Mouse (Mus musculus): ENCODE results near the gene Fam166a.

The Fam166a gene

DNA sequence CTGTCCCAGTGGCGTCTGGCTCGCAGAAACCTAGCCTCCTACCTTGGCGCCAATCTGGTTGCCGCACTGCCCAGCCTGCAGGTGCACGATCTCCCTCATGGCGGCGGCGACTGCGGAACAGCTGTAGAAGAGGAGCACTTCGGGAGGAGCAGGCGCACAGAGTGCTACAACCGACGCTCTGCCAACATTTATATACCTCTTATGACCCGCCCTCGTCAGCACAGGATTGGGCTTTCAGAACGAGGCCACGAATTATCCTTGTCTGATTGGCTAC is 5.9 kb downstream of the Fam166a start, which contains the start of gene Tubb4b:
Tubb4b (minus strand) TSS at position 211 of the 274 bp plus-strand sequence.
- no peak for DNase-seq

DNA sequence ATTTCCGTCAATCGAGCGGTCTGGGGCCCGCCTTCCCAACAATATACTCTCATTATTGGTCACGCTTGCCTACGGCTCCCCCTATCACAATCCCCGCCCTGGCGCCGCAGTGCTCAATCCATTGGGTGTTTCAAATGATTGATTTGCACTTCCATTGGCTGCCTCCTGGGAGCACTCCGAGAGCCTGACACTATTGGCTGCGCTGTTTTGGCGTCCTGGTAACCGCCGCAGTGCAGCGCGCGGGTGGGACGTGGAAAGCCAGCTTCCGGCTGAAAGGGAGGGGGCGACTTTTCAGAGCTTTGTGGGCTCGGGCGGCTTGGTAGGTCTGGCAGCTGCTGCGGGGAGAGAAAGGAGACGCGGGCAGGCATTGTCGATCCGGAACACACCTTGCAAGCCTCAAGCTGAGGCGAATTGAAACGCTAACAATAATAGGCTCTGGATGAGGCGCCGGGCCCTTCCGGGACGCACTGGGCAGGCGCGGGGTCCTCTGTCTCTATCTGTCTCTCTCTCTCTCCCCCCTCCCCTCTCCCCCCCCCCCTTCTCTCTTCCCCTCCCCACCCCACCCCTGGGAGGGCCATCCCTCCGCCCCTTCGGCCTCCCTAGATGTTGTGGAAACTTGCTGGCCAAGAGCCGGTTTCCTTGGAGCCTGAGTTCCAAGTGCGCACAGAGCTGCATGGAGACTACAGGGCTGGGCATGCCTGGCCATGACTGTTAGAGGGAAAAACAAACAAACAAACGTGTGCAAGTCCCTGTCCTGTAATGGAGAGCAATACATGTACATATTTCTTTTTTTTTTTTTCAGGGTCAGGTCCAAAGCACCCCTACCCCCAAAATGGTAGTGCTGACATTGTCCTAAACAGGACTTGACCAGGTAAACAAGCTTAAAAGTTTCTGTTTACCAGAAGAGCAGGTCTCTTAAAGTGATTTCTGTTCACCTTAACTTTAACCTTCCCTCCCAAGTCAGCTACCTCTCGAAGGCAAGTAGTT is 6.5 kb downstream of the Fam166a start:
- peak; percentile 100 for DNase-seq

DNA sequence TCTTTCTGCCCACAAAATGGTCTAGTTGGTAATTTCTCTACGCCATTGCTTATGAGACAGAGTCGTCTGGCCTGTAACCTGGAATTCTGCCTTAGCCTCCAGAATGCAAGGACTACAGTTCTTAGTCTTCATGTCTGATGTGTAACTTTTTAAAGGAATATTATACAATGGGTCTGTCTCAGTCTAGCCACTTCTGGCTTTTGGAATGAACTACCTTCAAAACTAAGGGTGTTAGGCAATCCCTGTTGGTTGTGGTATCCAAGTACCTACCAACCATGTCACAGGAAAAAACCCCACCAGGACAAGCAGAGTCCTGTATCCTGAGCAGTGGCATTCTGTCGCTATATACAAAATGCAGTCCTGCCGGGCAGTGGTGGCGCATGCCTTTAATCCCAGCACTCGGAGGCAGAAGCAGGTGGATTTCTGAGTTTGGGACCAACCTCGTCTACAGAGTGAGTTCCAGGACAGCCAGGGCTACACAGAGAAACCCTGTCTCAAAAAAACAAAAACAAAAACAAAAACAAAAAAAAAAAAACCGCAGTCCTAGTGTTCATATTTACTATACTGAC is 7.3 kb downstream of the Fam166a start:
- DNase-seq = no peak

DNA sequence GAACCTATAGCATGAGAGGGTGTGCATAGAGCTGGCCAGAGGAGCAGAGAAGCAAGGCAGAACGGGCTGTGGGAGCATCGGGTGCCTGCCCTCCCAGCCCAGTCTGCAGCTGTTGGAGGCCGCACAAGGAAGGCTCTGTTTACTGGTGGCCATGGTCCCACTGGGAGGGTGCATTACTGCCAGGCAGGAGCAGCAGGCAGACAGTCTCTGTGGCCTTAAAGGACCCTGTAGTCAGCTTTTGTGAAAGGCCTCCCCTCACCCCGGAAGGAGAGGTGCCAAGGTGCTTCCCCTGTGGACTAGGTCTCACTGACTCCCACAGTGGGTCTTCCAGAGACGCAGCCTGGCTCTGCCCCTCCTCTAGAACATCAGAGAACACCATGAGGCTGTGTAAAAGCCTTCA is 8.3 kb downstream of the Fam166a start:
- DNase-seq = no peak

DNA sequence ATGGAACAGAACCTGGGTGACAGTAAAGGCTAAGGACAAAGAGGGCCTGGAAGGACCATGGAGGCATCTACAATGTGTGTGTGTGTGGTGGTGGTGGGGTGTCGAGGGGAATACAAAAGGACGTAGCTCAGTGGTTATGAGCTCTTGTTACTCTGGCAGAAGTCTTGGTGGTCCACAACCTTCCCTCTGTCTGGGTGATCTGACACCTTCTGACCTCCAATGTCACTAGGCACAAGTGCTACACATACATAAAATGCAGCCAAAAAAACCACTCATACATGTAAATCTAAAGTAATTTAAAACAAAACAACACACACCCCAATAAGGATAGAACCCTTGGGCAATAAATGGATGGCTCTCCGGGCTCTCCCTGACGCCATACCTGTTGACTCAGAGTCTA is 8.9 kb downstream of the Fam166a start:
- no peak for DNase-seq

DNA sequence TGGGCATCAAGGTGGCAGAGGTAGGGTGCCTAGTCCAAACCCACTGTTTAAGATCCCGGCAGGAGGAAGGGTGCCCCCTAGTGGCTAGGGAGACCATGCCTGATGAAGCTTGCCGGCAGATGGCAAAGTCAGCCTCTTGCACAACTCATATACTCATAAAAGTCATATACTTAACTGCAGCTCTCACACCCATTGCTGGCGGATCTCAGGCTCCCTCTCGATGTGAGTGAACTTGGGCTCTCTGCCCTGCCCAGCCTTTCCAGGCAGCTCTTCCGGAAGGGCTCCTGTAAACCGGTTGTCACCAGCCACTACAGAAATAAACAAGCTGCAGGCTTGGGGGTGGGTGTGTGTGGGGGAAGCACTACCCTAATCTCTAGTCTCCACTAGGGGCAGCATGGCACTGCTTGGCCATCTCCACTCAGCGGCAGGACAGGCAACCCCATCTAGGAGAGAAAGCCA is 9.9 kb downstream of the Fam166a start:
- peak; percentile 94 for DNase-seq

DNA sequence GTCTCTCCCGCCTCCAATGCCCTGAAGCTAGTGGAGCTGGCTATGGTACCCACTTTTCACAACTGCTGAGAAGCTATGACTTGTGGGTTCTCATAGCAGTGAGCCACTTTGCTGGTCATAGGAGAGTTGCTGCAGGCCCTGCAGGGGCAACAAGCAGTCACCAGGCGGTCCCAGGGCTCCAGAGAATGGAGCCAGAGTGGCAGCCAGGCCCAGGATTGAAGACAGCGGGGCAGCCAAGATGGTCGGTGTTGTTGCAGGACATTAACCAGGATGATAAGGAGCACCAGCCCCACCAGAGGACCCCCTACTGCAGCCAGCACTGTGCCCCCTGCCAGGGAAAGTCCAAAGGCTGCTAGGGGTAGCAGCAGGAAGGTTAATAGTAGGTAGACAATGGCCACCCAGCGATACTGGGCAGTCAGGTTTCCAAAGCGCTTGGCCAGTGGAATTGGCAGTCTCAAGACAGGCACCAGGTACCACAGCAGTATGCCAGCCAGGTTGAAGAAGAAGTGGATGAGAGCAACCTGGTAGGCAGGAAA is 10.5 kb downstream of the Fam166a start:
- DNase-seq = no peak

DNA sequence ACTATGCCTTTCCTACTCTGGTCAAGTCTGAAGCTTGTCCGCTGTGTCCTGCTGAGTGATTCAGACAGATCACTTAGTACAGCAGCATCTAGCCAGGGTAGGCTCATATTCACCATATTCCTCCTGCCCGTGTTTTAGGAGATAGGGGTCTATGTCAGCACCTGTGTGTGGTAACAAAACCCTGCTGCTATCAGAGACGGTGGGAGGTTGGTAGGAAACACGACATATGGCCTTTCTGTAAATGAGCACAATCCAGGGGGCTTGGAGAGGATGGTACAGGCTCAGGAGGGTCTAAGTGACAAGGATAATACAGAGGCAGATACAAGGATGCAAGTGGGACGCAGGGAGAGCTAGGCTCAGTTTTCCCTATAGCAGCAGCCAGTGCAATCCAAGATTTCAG is 11.0 kb downstream of the Fam166a start:
- DNase-seq = no peak

DNA sequence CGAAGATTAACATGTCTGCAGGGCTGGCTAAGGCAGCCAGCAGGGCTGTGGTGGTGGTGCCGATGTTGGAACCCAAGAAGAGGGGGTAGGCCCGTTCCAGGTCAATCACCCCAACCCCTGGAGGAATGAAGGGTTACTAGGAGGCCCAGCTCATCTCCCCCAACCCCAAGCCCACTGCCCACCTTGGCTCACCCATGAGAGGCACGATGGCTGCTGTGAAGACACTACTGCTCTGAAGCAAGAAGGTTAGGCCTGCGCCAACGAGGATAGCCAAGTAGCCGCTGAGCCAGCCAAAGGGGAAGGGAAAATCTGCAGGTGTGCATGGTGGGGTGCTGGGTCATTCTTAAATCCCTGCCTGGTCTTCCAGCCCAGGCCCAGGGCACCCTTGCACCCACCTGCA is 12.0 kb downstream of the Fam166a start:
- no peak for DNase-seq

DNA sequence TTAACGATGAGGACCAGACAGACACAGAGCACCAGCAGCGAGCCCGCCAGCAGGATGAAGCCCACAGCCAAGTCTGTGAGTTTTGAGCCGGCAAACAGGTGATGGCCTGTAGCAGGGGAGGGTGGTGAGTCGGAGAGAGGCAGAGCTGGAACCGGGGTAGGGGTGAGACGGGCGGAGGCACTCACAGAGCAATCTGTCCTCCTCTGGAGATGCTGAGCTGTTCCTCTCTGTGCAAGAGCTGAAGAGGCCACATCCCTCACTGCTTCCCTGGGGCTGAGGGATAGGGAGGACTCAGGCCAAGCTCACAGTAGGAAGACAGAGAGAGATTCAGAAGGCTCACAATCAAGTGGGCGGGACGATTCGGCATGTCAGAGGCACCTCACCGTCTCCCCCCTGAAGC is 12.5 kb downstream of the Fam166a start:
- no peak for DNase-seq

DNA sequence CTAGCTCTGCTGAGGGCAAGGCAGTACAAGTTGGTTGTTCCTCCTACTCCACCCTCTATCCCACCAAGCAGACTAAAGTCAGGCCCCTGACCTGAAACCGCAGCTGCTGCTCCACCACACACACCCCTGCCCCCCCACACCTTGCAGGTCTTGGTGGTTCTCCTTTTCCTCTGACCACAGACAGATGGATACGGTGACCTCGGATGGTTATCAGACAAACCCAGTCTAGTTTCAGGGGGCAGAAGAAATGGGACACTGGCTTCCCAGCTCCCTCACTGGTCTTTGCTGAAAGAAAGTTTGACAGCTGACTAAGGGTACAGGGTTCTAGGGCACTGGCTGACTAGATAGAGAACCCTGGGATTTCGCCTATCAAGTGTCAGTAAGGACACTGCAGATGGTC is 14.9 kb downstream of the Fam166a start:
- no peak for DNase-seq

DNA sequence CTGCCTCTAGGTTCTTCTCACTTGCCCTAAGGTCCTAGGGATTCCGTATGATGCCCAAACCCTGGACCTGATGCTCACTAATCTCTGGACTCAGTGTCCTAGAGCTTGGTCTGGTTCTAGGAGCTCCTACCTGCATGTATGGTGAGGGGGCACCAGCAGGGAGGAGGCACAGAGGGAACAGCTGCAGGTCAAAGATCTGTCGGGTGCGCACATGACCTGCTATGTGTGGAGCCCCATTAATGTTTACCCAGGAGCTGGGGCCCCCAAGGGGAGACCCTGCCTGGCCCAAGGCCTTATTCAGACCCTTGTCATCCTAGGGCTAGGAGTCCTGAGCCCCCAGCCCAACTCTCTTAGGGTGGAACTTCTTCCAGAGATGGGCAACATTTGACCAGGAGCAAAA is 15.5 kb downstream of the Fam166a start, which contains the start of gene Slc34a3:
Slc34a3 (minus strand) TSS at position 315 of the 400 bp plus-strand sequence.
- no peak for DNase-seq

DNA sequence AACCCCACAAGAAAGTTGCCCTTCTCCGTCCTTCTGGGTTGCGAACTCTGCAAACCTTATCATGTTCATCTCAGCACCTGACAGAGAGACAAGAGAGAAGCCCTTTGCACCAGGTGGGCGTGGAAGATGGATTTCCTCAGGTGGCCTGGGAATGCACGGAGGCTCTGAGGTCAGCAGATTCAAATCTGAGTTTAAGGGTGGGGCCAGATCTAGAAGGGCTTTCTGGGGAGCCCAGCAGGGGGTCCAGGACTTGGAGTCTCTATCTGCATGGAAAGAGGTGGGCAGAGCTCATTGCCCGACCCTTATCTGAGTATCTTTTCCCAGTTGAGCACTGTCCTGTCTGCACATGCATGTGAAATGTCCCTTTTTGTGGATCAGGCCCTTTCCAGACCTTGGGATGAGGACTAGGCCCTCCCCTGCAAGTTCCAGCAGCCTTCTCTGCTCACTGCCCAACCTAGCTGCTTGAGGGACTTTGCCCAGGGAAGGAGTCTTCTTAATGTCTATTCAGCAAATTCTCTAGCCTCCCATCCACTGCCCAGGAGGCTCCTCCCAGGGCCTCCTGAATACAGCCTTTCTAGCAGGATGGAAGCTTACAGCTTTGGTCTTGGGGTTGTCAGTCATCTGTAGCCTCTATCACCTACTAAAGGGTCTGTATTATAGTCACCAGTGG is 16.1 kb downstream of the Fam166a start:
- DNase-seq = no peak

DNA sequence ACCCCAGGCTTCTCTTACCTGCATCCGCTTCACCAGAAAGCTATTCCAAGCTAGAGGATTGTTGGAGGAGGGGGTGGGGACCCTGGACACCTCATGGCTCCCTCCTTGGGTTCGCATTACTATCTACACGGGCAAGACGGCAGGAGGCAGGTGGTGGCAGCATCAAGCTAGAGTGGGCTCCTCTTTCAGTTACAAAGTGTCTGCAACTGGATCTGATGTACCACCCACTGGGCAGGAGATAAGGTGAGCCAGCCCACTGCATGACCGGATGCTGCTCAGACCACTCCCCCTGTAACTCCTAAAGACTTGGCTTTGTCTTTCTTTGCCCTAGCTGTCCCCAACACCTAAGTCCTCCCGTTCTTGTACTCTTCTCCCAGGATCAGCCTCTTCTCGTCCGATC is 18.1 kb downstream of the Fam166a start, which contains the start of gene Rnf224:
Rnf224 (minus strand) TSS at position 174 of the 400 bp plus-strand sequence.
- DNase-seq = no peak

DNA sequence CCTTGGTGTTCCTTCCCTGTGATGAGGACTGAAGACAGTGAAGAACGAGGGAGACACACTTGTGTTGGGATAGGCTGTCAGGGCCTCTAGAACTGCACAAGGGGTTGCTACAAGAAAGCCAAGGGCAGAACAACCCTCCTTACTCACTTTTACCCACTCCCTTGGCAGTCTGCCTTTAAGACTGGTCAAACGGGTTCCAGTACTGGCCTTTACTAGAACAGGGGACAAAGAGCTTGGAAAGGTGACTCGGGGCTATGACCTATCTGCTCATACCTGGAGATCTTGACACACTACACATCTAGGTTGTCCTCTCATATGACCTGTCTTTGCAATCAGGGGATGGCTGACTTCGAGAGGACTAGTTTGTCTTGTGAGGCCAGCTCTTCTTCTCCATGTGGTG is 19.0 kb downstream of the Fam166a start:
- no peak for DNase-seq

DNA sequence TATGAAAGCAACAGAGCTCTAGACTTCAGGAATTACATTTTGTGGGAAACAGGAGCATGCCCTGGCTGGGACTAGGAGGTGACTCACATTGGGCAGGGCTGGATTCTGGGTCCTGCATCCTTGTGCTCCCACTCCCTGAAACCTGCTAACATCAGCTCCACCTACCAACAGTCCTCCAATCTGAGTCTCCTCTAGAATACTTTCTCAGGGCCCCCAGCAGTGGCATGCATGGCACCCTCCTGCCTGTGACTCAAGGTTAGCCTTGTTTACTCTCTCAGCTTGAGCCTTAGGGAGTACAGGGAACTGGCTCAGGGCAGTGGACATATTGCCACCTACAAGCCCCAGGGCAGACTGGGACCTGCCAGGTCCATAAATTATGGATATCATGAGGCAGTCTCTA is 19.6 kb downstream of the Fam166a start:
- DNase-seq = no peak

DNA sequence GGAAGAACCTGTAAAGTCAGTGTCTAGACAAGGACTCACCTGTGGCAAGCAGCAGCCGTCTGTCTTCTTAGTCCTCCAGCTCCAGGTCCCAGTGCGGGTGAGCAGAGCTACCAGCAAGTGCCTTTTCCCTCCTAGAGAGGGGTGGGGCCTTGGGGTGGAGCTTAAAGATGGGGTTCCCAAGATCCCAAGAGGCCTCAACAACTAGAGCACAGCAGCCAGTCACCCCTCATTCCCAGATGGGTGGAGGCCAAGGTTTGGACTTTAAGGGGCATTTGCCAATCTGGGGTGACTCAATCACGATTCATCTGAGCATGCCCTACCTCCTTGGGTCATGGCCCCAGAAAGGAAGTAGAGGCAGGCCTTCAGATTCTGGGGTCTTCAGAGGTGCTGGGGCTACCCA is 21.2 kb downstream of the Fam166a start:
- no peak for DNase-seq

DNA sequence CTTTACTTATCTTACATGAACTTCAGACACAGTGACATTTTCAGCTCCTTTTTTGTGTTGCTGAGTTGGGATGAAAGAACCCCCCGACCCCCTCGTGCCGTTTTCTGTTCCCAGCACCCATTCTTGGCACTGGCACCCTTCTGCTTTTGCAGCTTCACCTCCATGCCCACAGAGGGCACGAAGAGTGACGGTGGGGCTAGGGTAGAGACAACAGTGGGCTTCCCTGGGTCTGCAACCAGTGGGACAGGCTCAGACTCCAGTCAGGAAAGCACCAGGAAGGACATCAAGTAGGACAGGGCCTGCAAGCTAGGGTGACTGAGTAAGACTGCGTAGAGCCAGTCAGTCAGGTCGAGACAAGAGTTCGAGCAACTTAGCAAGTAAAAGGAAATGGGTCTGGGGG is 21.8 kb downstream of the Fam166a start:
- DNase-seq = no peak

DNA sequence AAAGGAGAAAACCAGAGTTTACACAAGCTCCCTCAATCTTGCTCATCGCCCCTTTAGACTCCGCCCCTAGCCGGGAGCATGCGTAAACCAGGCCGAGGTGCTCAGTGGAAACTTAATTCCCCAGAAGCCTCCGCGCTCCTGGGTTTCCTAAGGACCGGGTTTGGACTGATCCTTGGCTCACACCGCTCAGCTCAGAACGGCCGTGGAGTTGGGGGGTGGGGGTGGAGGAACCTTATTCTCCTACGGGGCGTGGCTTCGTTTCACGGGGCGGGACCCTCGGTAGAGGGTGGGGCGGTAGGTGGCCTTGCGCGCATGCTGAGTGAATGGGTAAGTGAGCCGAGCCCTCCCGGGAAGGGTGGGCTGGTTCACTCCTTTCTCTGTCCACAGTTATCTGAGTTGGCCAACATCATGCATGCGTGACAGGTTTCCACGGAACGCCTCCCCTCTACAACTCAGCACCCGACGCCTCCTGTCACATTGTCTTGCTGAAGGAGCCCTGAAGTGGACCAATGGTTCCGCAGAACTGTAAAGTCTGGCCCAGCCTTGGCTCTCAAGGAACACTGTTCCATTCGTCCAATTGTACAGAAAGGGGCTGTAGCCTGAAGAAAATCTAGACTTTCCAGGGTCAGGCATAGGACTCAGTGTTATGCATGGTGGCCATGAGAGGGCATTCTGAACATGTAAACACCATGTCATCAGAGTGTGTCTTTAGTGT is 22.3 kb downstream of the Fam166a start:
- peak; percentile 88 for DNase-seq

DNA sequence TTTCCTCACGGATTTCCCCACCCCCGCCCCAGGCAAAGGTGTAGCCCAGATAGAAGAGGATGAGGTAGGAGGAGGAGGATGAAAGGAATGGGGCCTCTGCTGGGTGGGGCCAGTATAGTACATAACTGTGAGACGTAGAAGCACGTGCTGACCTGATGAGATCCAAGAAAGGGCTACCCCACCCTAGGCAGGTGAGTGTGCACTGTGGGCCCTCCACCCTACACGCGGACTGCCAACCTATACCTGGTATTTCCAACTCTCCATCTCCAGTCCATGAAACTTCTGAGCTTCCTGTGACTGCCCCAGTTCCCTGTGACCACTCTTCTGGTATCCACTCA is 22.9 kb downstream of the Fam166a start:
- DNase-seq = no peak

DNA sequence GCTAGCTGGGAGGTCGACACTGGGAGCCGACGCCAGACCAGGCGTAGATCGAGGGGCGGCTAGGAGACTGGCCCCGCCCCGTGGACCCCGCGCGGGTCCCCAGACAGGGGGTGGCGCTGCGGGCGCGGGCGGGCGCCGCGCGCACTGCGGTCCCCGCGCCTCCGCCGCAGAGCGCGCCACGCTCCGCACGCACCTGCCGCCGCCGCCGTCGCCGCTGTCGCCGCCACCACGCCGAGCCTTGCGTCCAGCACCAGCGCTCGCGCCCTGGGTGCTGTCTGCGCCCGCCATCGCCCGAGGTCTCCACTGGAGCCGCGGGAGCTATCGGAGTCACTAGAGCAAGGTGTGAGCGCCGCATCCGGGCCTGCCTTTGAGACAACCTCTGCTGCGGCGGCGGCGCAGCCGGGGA is 23.6 kb downstream of the Fam166a start, which contains the start of the genes Rnf208 and Cysrt1:
Rnf208 (plus strand) TSS at position 155 of the 406 bp plus-strand sequence.
Cysrt1 (minus strand) TSS at position 352 of the 406 bp plus-strand sequence.
- DNase-seq = peak; percentile 66

DNA sequence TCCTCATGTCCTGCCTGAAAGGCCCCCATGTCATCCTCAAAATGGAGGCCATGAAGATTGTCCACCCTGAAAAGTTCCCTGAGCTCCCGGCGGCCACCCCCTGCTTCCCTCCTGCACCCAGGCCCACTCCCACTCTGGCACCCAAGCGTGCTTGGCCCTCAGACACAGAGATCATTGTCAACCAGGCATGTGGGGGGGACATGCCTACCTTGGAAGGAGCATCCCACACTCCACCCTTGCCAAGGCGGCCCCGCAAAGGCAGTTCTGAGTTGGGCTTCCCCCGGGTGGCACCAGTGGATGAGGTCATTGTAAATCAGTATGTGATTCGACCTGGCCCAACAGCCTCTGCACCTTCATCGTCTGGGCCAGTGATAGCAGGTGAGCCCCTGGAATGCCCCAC is 24.8 kb downstream of the Fam166a start:
- no peak for DNase-seq

DNA sequence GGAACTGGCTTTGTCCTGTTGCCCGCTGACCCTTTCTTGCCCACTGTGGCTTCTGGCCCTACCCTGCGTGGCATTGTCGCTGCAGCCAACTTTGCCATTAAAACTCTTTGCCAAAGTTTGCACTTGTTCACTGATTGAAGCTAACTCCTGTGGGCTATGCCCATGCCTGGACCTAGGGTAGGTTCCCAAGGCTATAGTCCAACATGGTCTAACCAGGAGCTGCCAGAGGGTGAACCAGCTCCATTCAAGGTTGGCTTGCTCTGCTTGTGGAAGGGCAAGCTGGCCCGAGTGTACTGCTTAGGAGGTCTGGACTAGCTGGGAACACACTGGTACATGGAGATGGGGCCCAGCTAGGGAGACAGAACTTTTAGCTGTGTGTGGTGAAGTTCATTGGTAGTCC is 25.6 kb downstream of the Fam166a start:
- no peak for DNase-seq

Data from retina, postnatal 1 day (tissue).